Mouse (Mus musculus) midbrain, embryonic 11.5 days (tissue): Measurements from ENCODE around the gene Enpp3. TPM values are rescaled to one million over a fixed set of nuclear protein-coding genes. Genes with fewer than 3 reads are reported as not detected.

ENCODE experiments used
- ATAC-seq: fragments of 200-750 bp; cut with Nextera tagmentation; 2 replicates; pipeline ENCODE4 v1.8.0; 2017; ENCODE audit warnings: moderate TSS enrichment, moderate library complexity; ENCODE audit not compliant: low FRiP score
- DNase-seq: peaks from one replicate; pipeline ENCODE4 v3.0.0; 2015; ENCODE audit warnings: low spot score; ENCODE audit errors: missing footprints
- H3K27ac ChIP-seq: fragments of 300-500 bp; sonication (generic); 2 replicates; pipeline ENCODE4 v1.5.1; 2014; ENCODE audit warnings: low read depth, low read length
- H3K27me3 ChIP-seq: fragments of 300-500 bp; sonication (generic); 2 replicates; pipeline ENCODE4 v1.6.1; 2014; ENCODE audit warnings: mild to moderate bottlenecking, low read length, moderate library complexity, mixed read lengths; ENCODE audit not compliant: control insufficient read depth, insufficient read depth
- H3K36me3 ChIP-seq: fragments of 300-500 bp; sonication (generic); 2 replicates; pipeline ENCODE4 v1.6.1; 2014; ENCODE audit warnings: mild to moderate bottlenecking, low read length, moderate library complexity, mixed read lengths; ENCODE audit not compliant: control insufficient read depth, insufficient read depth
- H3K4me1 ChIP-seq: fragments of 300-500 bp; sonication (generic); 2 replicates; pipeline ENCODE4 v1.6.1; 2014; ENCODE audit warnings: low read length; ENCODE audit not compliant: control insufficient read depth, insufficient read depth
- H3K4me2 ChIP-seq: fragments of 300-500 bp; sonication (generic); 2 replicates; pipeline ENCODE4 v1.6.1; 2014; ENCODE audit warnings: mild to moderate bottlenecking, moderate library complexity
- H3K4me3 ChIP-seq: fragments of 300-500 bp; sonication (generic); 2 replicates; pipeline ENCODE4 v1.5.1; 2014; ENCODE audit warnings: low read depth, low read length
- H3K9ac ChIP-seq: fragments of 300-500 bp; sonication (generic); 2 replicates; pipeline ENCODE4 v1.6.1; 2014; ENCODE audit warnings: low read length
- H3K9me3 ChIP-seq: fragments of 300-500 bp; sonication (generic); 2 replicates; pipeline ENCODE4 v1.6.1; 2016; ENCODE audit warnings: low read length; ENCODE audit not compliant: control insufficient read depth
- WGBS: fragments of 180-500 bp; shearing (Covaris S2); extraction: QIAGEN DNeasy Blood & Tissue Kit; methylation state at CpG from one replicate; pipeline ENCODE4 v1.1.7; 2014; 5-methylcytosine and 5-hydroxymethylcytosine counted together
- polyA plus RNA-seq: library from polyadenylated mRNA; unstranded; fragments of >200 nt; fragmentation: Nextera tagmentation; extraction: Ambion mirVana; gene quantifications from 2 replicates; pipeline ENCODE4 v1.2.1, GENCODE M21; 2014

Gene Enpp3
- polyA plus RNA-seq, 1 experiment from 2014 or later: 8.9 TPM

DNA sequence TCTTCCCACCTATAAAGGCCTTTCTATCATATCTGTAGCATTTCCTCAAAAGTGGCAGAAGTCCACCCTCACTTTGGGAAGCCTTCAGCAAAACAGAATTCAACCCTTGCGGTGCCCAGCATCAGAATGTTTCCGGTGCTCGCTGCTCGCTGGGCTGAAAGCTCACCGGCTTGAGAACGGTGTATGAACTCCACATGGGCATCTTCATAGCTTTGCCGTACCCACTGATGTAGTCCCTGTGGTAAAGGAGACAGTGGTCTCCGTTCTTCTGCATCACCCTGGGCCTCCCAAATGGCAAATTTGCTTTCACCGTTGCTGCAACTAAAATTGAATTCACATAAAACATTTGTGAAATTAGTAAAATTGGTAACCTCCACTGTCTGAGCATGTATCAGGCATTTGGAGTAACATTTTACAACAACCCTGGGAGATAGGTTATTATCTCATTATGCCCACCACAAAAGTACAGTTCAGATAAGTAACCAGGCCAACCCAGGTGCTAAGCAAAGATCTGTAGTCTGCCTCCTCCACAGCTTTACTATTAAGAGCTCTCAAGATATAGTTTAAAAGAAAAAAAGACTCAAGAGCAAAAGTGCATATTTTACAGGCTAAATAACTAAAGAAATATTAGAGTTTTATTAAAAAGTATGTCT lies 57.9 kb downstream of the Enpp3 start:
- no peak for ATAC-seq
- Histone ChIP-seq H3K27me3 (no peaks in the 10 kb centered on the region), H3K36me3 (no peaks in the 10 kb centered on the region), H3K4me2 (no peak overlapping the region), H3K4me1 (no peaks in the 10 kb centered on the region), H3K27ac (no peak overlapping the region), H3K4me3 (no peak overlapping the region), H3K9ac (no peak overlapping the region), H3K9me3 (no peaks in the 10 kb centered on the region)
- 96% methylated on average over 9 of the region's 9 CpGs for WGBS
- DNase-seq: peak; percentile 60

DNA sequence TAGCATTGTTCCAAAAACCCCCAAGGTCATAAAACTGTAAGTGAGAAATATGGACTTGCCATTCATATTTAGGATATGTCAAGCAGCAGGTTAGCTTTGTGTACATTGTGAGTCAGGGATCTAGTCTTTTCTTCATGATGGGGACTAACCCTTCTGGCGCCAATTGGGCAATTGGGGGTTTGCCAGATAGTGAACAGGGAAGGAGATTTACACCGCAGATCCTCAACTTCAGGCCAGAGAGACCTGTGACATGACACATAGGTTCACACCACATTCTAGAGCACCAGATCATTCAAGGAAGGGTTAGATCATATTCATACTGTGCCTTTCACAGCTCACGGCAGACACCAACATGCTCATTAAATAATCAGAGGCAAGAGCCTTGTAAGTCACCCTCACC lies 58.7 kb downstream of the Enpp3 start:
- Histone ChIP-seq H3K4me2 (no peak overlapping the region), H3K9ac (no peak overlapping the region), H3K4me3 (no peak overlapping the region), H3K9me3 (no peaks in the 10 kb centered on the region), H3K4me1 (no peaks in the 10 kb centered on the region), H3K27ac (no peak overlapping the region), H3K27me3 (no peaks in the 10 kb centered on the region), H3K36me3 (no peaks in the 10 kb centered on the region)
- ATAC-seq (no peak), DNase-seq (no peak)
- WGBS: 89% methylated on average over 3 of the region's 3 CpGs

DNA sequence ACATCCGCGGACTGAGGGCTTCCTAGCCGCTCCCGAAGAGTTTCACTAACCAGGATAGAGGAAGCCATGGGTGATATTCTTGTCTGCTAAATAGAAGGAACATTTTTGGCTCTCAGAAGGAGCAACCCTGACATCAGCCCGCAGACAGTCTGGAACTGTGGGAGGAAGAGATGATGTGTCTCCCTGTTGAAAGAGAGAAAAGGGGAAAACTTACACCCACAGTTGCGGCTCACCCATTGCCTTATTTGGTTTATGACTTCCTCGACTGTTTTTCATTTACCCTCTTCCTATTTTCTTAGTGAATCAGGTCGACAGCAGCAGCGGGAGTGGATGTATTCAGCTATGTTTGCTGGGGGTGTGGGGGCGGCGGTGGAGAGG lies 64.0 kb downstream of the Enpp3 start:
- no peaks in the 10 kb centered on the region for H3K4me1 ChIP-seq
- no peak overlapping the region for H3K4me3 ChIP-seq
- H3K9me3 ChIP-seq: no peaks in the 10 kb centered on the region
- H3K27ac ChIP-seq: no peak overlapping the region
- DNase-seq: no peak
- no peaks in the 10 kb centered on the region for H3K27me3 ChIP-seq
- no peak for ATAC-seq
- H3K9ac ChIP-seq: no peak overlapping the region
- WGBS: 85% methylated on average over 11 of the region's 11 CpGs
- H3K4me2 ChIP-seq: no peak overlapping the region
- no peaks in the 10 kb centered on the region for H3K36me3 ChIP-seq

DNA sequence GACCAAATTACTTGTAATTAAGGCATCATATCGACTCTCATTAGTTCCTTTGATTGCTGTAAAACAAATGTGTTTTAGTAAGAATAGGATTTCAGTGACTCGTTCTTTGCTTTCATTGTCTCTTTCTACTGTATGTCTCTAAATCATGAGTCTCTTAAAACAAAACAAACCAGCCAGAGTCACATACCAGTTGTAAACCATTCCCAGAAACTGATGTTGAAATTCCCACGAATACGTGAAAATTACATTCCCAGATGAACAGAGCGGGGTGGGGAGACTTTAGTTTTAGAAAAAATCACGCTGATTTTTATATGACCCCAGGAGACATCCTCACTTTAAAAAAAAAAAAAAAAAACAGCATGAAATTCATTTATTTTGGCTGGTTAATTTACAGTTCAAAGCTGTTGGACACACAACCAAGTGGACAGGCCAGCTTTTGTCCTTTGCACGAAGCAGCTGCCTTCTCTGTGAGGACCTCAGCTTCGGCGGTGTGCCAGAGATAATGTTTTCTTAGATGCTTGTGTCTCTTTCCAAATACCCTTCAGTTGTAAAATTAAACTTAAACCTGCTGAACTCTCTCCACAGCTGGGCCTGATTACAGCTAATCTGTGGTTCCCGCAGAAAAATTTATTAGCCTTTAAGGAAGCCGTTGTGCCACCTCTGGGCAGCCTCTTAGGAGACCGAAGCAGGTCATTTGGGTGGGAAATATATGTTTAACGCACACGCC lies 64.5 kb downstream of the Enpp3 start:
- no peaks in the 10 kb centered on the region for H3K27me3 ChIP-seq
- ATAC-seq (no peak), DNase-seq (peak; percentile 82)
- no peaks in the 10 kb centered on the region for H3K9me3 ChIP-seq
- H3K4me2 ChIP-seq: no peak overlapping the region
- H3K9ac ChIP-seq: no peak overlapping the region
- WGBS: 82% methylated on average over 14 of the region's 14 CpGs
- H3K4me1 ChIP-seq: no peaks in the 10 kb centered on the region
- no peak overlapping the region for H3K27ac ChIP-seq
- no peaks in the 10 kb centered on the region for H3K36me3 ChIP-seq
- no peak overlapping the region for H3K4me3 ChIP-seq

DNA sequence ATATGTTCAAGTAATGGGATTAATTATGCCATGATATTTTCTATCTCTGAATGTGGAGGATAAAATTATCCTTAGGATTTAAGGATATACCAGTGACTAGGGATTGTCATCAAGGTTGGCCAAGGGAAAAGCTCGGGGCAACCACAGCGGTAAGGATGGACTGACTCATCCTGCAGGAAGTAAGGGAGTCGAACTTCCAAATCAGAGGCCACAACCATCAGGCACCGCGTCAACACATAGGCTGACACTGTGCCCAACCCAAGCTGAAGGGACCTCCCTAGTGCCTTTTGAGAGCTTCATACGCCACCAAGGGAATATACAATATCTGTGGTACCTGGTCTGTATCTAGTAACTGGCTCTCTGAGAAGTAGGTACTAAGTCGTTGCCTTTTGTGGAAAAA lies 73.1 kb downstream of the Enpp3 start:
- DNase-seq (no peak), ATAC-seq (no peak)
- no peaks in the 10 kb centered on the region for H3K9me3 ChIP-seq
- H3K4me1 ChIP-seq: no peaks in the 10 kb centered on the region
- H3K4me3 ChIP-seq: no peak overlapping the region
- H3K9ac ChIP-seq: no peak overlapping the region
- no peaks in the 10 kb centered on the region for H3K27me3 ChIP-seq
- H3K4me2 ChIP-seq: no peak overlapping the region
- H3K27ac ChIP-seq: no peak overlapping the region
- no peaks in the 10 kb centered on the region for H3K36me3 ChIP-seq
- WGBS: 92% methylated on average over 7 of the region's 7 CpGs

DNA sequence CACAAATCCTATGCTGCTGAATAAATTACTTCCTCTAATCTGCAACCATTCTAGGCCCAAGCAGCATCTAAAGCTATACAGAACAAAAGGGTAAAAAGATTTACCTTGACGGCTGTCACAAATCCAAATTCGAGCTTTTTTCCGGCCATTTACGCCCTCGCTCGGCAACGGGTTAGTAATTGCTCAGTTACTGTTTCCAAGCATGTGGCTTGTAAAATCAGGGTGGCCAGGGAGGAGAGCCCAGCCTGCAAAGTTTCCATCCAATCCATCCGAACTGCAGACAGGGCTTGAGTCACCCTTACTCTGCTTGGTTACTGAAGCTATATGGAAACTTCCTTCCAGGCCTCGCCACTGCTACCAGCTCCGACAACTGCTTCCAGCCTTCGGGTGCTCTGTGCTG lies 74.9 kb downstream of the Enpp3 start:
- Histone ChIP-seq H3K4me2 (no peak overlapping the region), H3K9me3 (no peaks in the 10 kb centered on the region), H3K4me3 (no peak overlapping the region), H3K4me1 (no peaks in the 10 kb centered on the region), H3K9ac (no peak overlapping the region), H3K27ac (no peak overlapping the region), H3K36me3 (no peaks in the 10 kb centered on the region), H3K27me3 (no peaks in the 10 kb centered on the region)
- WGBS: 43% methylated on average over 11 of the region's 11 CpGs
- ATAC-seq (no peak), DNase-seq (peak; percentile 84)

DNA sequence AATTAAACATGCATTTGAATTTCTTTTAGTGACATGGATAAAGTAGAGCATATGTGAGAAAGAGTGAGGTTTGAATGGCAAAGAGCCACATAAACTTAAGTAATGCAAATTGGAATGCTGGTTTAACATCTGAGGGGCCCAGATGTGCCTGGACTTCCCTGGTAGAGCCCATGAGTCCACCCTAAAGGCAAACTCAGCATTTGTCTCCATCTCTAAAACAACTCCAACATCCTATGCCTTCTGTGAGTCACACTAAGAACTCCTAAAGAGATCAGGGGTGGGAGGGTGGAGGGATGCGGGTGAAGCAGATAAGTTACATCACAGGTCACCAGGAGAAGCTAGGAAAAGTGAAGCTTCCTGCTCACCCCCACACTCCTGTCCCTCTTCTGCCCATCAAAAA lies 76.6 kb downstream of the Enpp3 start:
- no peak for DNase-seq
- Histone ChIP-seq H3K27ac (no peak overlapping the region), H3K9me3 (no peaks in the 10 kb centered on the region), H3K36me3 (no peaks in the 10 kb centered on the region), H3K4me3 (no peak overlapping the region), H3K4me1 (no peaks in the 10 kb centered on the region), H3K9ac (no peak overlapping the region), H3K4me2 (no peak overlapping the region), H3K27me3 (no peaks in the 10 kb centered on the region)
- WGBS: 89% methylated on average over 1 of the region's 1 CpGs
- ATAC-seq: no peak

DNA sequence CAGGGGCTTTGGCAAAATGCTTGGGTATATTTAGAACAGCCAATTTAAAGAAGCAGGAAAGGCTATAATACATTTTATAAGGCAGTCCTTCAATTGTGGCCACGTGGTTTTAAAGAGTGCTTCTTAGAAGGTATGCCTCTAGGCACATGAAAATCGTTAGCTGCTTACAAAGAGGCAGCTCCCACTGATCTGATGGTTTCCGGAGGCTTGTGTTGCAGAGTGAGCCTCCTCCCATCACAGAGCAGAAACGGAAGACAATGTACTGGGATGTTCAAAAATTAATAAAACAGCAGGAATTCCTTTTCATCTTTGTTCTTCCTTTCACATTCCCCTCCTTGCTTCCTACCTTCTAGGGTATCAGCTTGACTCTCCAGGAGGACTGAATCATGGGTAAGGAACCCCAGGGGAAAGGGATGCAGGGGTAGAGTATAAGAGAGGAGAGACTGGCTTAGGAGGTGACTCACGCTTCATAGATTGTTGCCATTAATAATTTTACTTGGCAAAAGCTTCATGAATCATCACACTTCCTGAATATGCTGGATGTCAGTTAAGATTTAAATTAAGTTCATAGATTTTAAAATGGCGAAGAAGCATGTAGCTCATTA lies 77.4 kb downstream of the Enpp3 start:
- Histone ChIP-seq H3K4me3 (no peak overlapping the region), H3K9me3 (no peaks in the 10 kb centered on the region), H3K27me3 (no peaks in the 10 kb centered on the region), H3K4me2 (no peak overlapping the region), H3K27ac (no peak overlapping the region), H3K36me3 (no peaks in the 10 kb centered on the region), H3K9ac (no peak overlapping the region), H3K4me1 (no peaks in the 10 kb centered on the region)
- WGBS: 62% methylated on average over 6 of the region's 6 CpGs
- DNase-seq: peak; percentile 74
- ATAC-seq: no peak

DNA sequence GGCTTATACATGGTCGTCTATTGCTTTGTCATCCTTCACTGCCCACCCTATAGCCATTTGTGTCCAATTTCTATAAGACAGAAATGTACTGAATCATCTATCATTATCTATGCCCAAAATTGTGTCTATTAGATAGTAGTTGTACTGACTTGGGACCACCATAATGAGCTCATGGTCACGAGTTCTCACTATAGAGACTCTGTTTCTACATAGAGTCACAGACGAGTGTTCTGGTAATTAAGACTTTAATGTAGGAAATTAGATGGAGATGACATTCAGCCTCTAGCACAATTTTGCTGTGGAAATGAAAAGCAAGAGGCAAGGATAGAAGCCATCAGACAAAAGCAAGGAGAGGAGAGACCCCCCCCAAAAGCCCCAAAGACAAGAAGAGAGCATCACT lies 78.0 kb downstream of the Enpp3 start:
- no peak for ATAC-seq
- no peak overlapping the region for H3K27ac ChIP-seq
- H3K27me3 ChIP-seq: no peaks in the 10 kb centered on the region
- no peaks in the 10 kb centered on the region for H3K4me1 ChIP-seq
- H3K4me2 ChIP-seq: no peak overlapping the region
- no peaks in the 10 kb centered on the region for H3K9me3 ChIP-seq
- DNase-seq: no peak
- H3K4me3 ChIP-seq: no peak overlapping the region
- no peaks in the 10 kb centered on the region for H3K36me3 ChIP-seq
- H3K9ac ChIP-seq: no peak overlapping the region
- 72% methylated on average over 3 of the region's 3 CpGs for WGBS
